Mouse (Mus musculus) liver, adult 2 months (tissue): ENCODE results near the gene Tmem86a.

Source experiments
- CTCF ChIP-seq: fragments of 200-500 bp; IDR thresholded peaks from 2 replicates; pipeline ENCODE4 v1.5.1; 2011; ENCODE audit warnings: low read depth, low read length, control low read depth
- POLR2A ChIP-seq: fragments of 200-500 bp; IDR thresholded peaks from 2 replicates; pipeline ENCODE4 v1.6.1; 2011; ENCODE audit warnings: low read length, control low read depth; ENCODE audit not compliant: insufficient read depth; ENCODE audit errors: extremely low read depth

- TF ChIP-seq CTCF (no peak), POLR2A (no peak)
Measured at GRCm38 (mm10) chr7:47100615-47101014, 50.2 kb downstream of the Tmem86a start.
